Mouse (Mus musculus) left cerebral cortex, adult 18-20 months (tissue): ENCODE data around the gene Mios. TPM values are rescaled to one million over a fixed set of nuclear protein-coding genes. Genes with fewer than 3 reads are reported as not detected.

Experiments
- DNase-seq, 2 experiments: peaks; one replicate each; pipeline ENCODE4 v3.0.0; 2021 to 2022; ENCODE audit warnings: low spot score in 2 of 2, mixed read lengths in 1 of 2
- total RNA-seq, 2 experiments: library from RNA; stranded (reverse); gene quantifications; 2 replicates each; pipeline ENCODE4 v1.2.3; 2021

The Mios gene
- total RNA-seq, 2 experiments from 2014 or later, result 23.1 to 25.2 TPM

- DNase-seq, result peak; percentile 77 to 81
Measured at GRCm38 (mm10) chr6:8275098-8275497, 66.1 kb downstream of the Mios start.

GRCm38 (mm10) chr6:8276431-8276830 is 67.4 kb downstream of the Mios start:
- DNase-seq, result no peak

- no peak for DNase-seq
Measured at GRCm38 (mm10) chr6:8278426-8279002, 69.5 kb downstream of the Mios start.

- DNase-seq, result no peak
Measured at GRCm38 (mm10) chr6:8283255-8283654, 74.2 kb downstream of the Mios start.

- no peak for DNase-seq
Measured at GRCm38 (mm10) chr6:8285401-8285960, 76.5 kb downstream of the Mios start.

Other genes with a start within 250 kb of the Mios start
- under 1 TPM; 0.45 to 0.49 TPM for gene Col28a1, start 16.6 kb upstream of the Mios start, total RNA-seq
- 10 to 100 TPM; 16.1 to 16.2 TPM for gene Rpa3, start 50.0 kb downstream of the Mios start, total RNA-seq
- gene Umad1, start 50.1 kb downstream of the Mios start, total RNA-seq, result 10 to 100 TPM; 44.8 to 45.6 TPM
- 1 to 10 TPM; 4.8 to 8.7 TPM for gene Gm45062, start 50.2 kb downstream of the Mios start, total RNA-seq